Mouse (Mus musculus): ENCODE results near the gene Ms4a6d. TPM values are rescaled to one million over a fixed set of nuclear protein-coding genes. Genes with fewer than 3 reads are reported as not detected.

Gene Ms4a6d
- polyA plus RNA-seq (2012; rRNA removed), result 2.1 and 4.6 TPM in 2 replicates

GRCm38 (mm10) chr19:11604603-11605002 is at the start of gene Ms4a6d:
Gene Ms4a6d (minus strand): TSS chr19:11604849.

GRCm38 (mm10) chr19:11640732-11641131 is 36.1 kb upstream of the Ms4a6d start, which contains the start of gene Ms4a3:
Gene Ms4a3 (minus strand): TSS chr19:11640851.

DNA sequence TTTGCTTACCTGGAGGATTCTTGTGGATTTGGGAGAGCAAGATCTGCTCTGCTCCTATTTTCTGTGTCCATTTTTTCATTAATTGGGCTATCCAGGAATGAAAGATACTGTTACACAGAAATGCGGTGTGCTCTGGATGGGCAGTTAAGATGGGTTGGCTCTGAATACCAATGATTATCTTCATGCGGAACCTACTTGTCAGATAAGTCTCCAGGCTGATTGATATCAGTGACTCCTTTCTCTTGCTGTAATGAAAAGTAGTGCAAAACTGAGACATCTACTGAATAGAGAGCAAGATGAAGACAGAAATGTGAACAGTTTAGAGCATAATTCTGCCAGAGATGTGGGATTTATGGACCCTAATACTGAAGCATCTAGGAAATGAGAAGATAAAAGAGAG is 18.9 kb upstream of the Ms4a6d start, which contains the start of gene Ms4a2:
TSS of gene Ms4a2 (minus strand) at position 169 of the 400 bp plus-strand sequence.

Other genes starting within 250 kb of the Ms4a6d start
- gene Ms4a4a, start 229.3 kb downstream of the Ms4a6d start, polyA plus RNA-seq (2012; rRNA removed), result 0.18 and 0.20 TPM in 2 replicates
- gene Ms4a4c, start 200.1 kb downstream of the Ms4a6d start, polyA plus RNA-seq (2012; rRNA removed), result 0.11 and 0.48 TPM in 2 replicates
- gene Ms4a4b, start 161.3 kb downstream of the Ms4a6d start, polyA plus RNA-seq (2012; rRNA removed), result 0.46 and 0.55 TPM in 2 replicates
- 1.8 and 2.4 TPM in 2 replicates for gene Ms4a6c, start 135.5 kb downstream of the Ms4a6d start, polyA plus RNA-seq (2012; rRNA removed)
- gene Gm8369, start 118.9 kb downstream of the Ms4a6d start, polyA plus RNA-seq (2012; rRNA removed), result not detected in 2 replicates
- 1.2 and 1.5 TPM in 2 replicates for gene Ms4a6b, start 88.3 kb downstream of the Ms4a6d start, polyA plus RNA-seq (2012; rRNA removed)
- gene Ms4a4d, start 68.0 kb downstream of the Ms4a6d start, polyA plus RNA-seq (2012; rRNA removed), result 15.2 and 20.3 TPM in 2 replicates
- not detected in 2 replicates for gene Ms4a2, start 18.9 kb upstream of the Ms4a6d start, polyA plus RNA-seq (2012; rRNA removed)
- not detected in 2 replicates for gene Ms4a3, start 36.0 kb upstream of the Ms4a6d start, polyA plus RNA-seq (2012; rRNA removed)
- 0.24 TPM in 1 of 2 replicates, not detected in the other for gene Oosp2, start 55.7 kb upstream of the Ms4a6d start, polyA plus RNA-seq (2012; rRNA removed)
- gene Oosp1, start 86.3 kb upstream of the Ms4a6d start, polyA plus RNA-seq (2012; rRNA removed), result 5.1 and 6.0 TPM in 2 replicates
- gene Oosp3, start 92.2 kb upstream of the Ms4a6d start, polyA plus RNA-seq (2012; rRNA removed), result 1.6 and 2.0 TPM in 2 replicates
- 0.10 and 0.12 TPM in 2 replicates for gene Gif, start 142.7 kb upstream of the Ms4a6d start, polyA plus RNA-seq (2012; rRNA removed)
- 6.4 and 6.7 TPM in 2 replicates for gene Mrpl16, start 165.5 kb upstream of the Ms4a6d start, polyA plus RNA-seq (2012; rRNA removed)
- gene Stx3, start 214.6 kb upstream of the Ms4a6d start, polyA plus RNA-seq (2012; rRNA removed), result 6.7 and 8.5 TPM in 2 replicates
- gene Olfr1417, start 234.4 kb upstream of the Ms4a6d start, polyA plus RNA-seq (2012; rRNA removed), result not detected in 2 replicates

Data from ovary, adult 2 months (tissue).